Mouse (Mus musculus) lung, adult 2 months (tissue): Measurements from ENCODE around the gene Garnl3.

Source experiments
- CTCF ChIP-seq: fragments of 200-500 bp; IDR thresholded peaks from 2 replicates; pipeline ENCODE4 v1.5.1; 2011; ENCODE audit warnings: mild to moderate bottlenecking, low read length, control low read depth; ENCODE audit not compliant: insufficient read depth
- POLR2A ChIP-seq: fragments of 200-500 bp; IDR thresholded peaks from 2 replicates; pipeline ENCODE4 v1.6.1; 2011; ENCODE audit warnings: low read depth, mild to moderate bottlenecking, control low read depth, low read length, borderline replicate concordance; ENCODE audit errors: extremely low read depth

DNA sequence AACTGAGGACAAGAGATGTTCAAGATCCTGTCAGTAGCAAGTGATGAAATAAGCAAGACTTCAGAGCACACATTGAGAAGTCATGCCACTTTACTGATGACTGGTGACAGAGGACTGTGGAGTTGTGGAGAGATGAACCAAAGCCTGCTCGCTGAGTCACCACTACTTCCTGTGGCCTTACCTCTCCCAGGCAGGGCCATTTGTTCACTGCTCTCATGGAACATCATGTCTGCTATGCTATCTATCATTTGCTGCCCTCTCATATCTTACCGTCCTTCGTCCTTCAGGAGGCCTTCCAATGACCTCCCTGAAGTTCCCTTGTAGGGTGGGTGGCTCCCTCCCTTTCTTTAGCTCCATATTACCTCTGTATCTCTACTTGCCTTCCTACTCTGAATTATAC is 47.2 kb downstream of the Garnl3 start:
- TF ChIP-seq CTCF (no peak), POLR2A (no peak)
